Mouse (Mus musculus): ENCODE measurements around the gene Psmd1. TPM values are rescaled to one million over a fixed set of nuclear protein-coding genes. Genes with fewer than 3 reads are reported as not detected.

Gene Psmd1
- polyA plus RNA-seq, 1 experiment from 2014 or later: 216 TPM

GRCm38 (mm10) chr1:86187856-86188255 is 123.7 kb downstream of the Psmd1 start:
- H3K9me3 ChIP-seq (ENCODE audit: control insufficient read depth, low read length): no peaks in the 10 kb centered on the region
- no peaks in the 10 kb centered on the region for H3K27me3 ChIP-seq (ENCODE audit: control insufficient read depth, insufficient read depth, low read length)
- H3K9ac ChIP-seq (ENCODE audit: low read depth, low read length): no peak overlapping the region
- no peak overlapping the region for H3K4me3 ChIP-seq (ENCODE audit: low read depth, low read length)
- WGBS: 71% methylated on average over 2 of the region's 2 CpGs
- H3K4me2 ChIP-seq (replicated peaks; ENCODE audit: low read depth, low read length): no peak overlapping the region
- no peaks in the 10 kb centered on the region for H3K4me1 ChIP-seq (replicated peaks; ENCODE audit: control insufficient read depth, insufficient read depth, low read length)
- ATAC-seq (ENCODE audit: low FRiP score) (no peak), DNase-seq (ENCODE audit: low spot score) (no peak)
- no peak overlapping the region for H3K27ac ChIP-seq (ENCODE audit: low read depth, low read length)
- H3K36me3 ChIP-seq (ENCODE audit: control insufficient read depth, insufficient read depth, low read length): no peaks in the 10 kb centered on the region

GRCm38 (mm10) chr1:86188271-86188670 is 124.1 kb downstream of the Psmd1 start:
- Histone ChIP-seq H3K9ac (ENCODE audit: low read depth, low read length) (no peak overlapping the region), H3K4me2 (replicated peaks; ENCODE audit: low read depth, low read length) (no peak overlapping the region), H3K36me3 (ENCODE audit: control insufficient read depth, insufficient read depth, low read length) (no peaks in the 10 kb centered on the region), H3K27me3 (ENCODE audit: control insufficient read depth, insufficient read depth, low read length) (no peaks in the 10 kb centered on the region), H3K27ac (ENCODE audit: low read depth, low read length) (no peak overlapping the region), H3K4me3 (ENCODE audit: low read depth, low read length) (no peak overlapping the region), H3K4me1 (replicated peaks; ENCODE audit: control insufficient read depth, insufficient read depth, low read length) (no peaks in the 10 kb centered on the region), H3K9me3 (ENCODE audit: control insufficient read depth, low read length) (no peaks in the 10 kb centered on the region)
- ATAC-seq (ENCODE audit: low FRiP score) (no peak), DNase-seq (ENCODE audit: low spot score) (no peak)
- WGBS: 80% methylated on average over 2 of the region's 2 CpGs

Other genes starting within 250 kb of the Psmd1 start
- 85.7 and 86.1 TPM in 2 replicates for gene Itm2c, start 170.1 kb upstream of the Psmd1 start, polyA plus RNA-seq (2014; fragmentation: Nextera tagmentation; extraction: Ambion mirVana)
- gene 4933407L21Rik, start 135.9 kb upstream of the Psmd1 start, polyA plus RNA-seq (2014; fragmentation: Nextera tagmentation; extraction: Ambion mirVana): 0.46 and 0.60 TPM in 2 replicates
- 0.08 TPM in 1 of 2 replicates, not detected in the other for gene Gpr55, start 103.4 kb upstream of the Psmd1 start, polyA plus RNA-seq (2014; fragmentation: Nextera tagmentation; extraction: Ambion mirVana)
- gene Spata3, start 47.6 kb upstream of the Psmd1 start, polyA plus RNA-seq (2014; fragmentation: Nextera tagmentation; extraction: Ambion mirVana): not detected in 2 replicates
- gene 2810459M11Rik, start 18.5 kb upstream of the Psmd1 start, polyA plus RNA-seq (2014; fragmentation: Nextera tagmentation; extraction: Ambion mirVana): 0.18 and 0.42 TPM in 2 replicates
- gene Htr2b, start 47.6 kb downstream of the Psmd1 start, polyA plus RNA-seq (2014; fragmentation: Nextera tagmentation; extraction: Ambion mirVana): 0.28 and 0.88 TPM in 2 replicates
- gene Gm21972, start 69.2 kb downstream of the Psmd1 start, polyA plus RNA-seq (2014; fragmentation: Nextera tagmentation; extraction: Ambion mirVana): 0.33 TPM in 1 of 2 replicates, not detected in the other
- gene Armc9, start 90.4 kb downstream of the Psmd1 start, polyA plus RNA-seq (2014; fragmentation: Nextera tagmentation; extraction: Ambion mirVana): 33.9 and 36.1 TPM in 2 replicates
- 2.8 and 2.9 TPM in 2 replicates for gene B3gnt7, start 238.4 kb downstream of the Psmd1 start, polyA plus RNA-seq (2014; fragmentation: Nextera tagmentation; extraction: Ambion mirVana)

Measured in hindbrain, embryonic 11.5 days (tissue).